Mouse (Mus musculus): ENCODE measurements around the gene Dynlrb1.

DNA sequence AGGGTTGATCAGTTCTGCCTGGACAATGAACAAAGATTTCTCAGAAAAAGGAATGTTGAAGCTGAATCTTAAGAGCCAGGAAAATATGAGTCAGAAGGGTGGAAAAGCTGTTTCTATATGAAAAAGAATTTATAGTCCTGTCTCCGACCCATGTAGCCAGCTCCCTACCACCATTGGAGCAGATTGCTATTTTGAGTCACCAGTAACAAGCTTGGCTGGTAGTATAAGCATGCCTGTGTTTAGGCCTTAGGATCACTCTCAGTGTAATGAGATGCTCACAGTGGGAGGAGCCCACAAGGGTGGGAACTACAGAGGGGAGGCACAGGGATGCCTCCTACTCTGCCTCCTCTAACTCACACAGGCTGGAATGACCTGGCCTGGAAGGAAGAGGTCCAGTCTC is 11.9 kb downstream of the Dynlrb1 start:
- TF ChIP-seq CTCF (IDR thresholded peaks at IDR 0.05; ENCODE audit: low read depth, low read length): no peak
- no peak for TF ChIP-seq POLR2A (IDR thresholded peaks at IDR 0.05; ENCODE audit: extremely low read depth, insufficient read depth, low read length)

Measured in liver, adult 2 months (tissue).